Mouse (Mus musculus) lung, embryonic 16.5 days (tissue): ENCODE measurements at regions not wholly inside any gene's neighbourhood (a gene's known extent, or its start where the extent isn't known, plus 50 kb on each side); places are given as distances from the start of the nearest gene placed in this dataset.
A peak's percentile ranks its signal among the peaks of the same experiment; 100 is the strongest.

Experiments
- ATAC-seq: fragments of 200-750 bp; cut with Nextera tagmentation; 2 replicates; pipeline ENCODE4 v1.8.0; 2017; ENCODE audit warnings: low read depth, mild to moderate bottlenecking, moderate library complexity
- H3K27ac ChIP-seq: fragments of 300-500 bp; sonication (generic); 2 replicates; pipeline ENCODE4 v1.5.1; 2014; ENCODE audit warnings: mild to moderate bottlenecking, control low read depth, low read length
- H3K27me3 ChIP-seq: fragments of 300-500 bp; sonication (generic); 2 replicates; pipeline ENCODE4 v1.6.1; 2014; ENCODE audit warnings: low read depth, low read length, mixed read lengths; ENCODE audit not compliant: control insufficient read depth, insufficient read depth
- H3K36me3 ChIP-seq: fragments of 300-500 bp; sonication (generic); 2 replicates; pipeline ENCODE4 v1.6.1; 2014; ENCODE audit warnings: low read length; ENCODE audit not compliant: control insufficient read depth, insufficient read depth
- H3K4me1 ChIP-seq: fragments of 300-500 bp; sonication (generic); replicated peaks from 2 replicates; pipeline ENCODE4 v1.6.1; 2014; ENCODE audit warnings: low read length, mixed read lengths; ENCODE audit not compliant: control insufficient read depth, insufficient read depth
- H3K4me2 ChIP-seq: fragments of 300-500 bp; sonication (generic); 2 replicates; pipeline ENCODE4 v1.6.1; 2014; ENCODE audit warnings: low read depth, low read length, control low read depth
- H3K4me3 ChIP-seq: fragments of 300-500 bp; sonication (generic); 2 replicates; pipeline ENCODE4 v1.5.1; 2014; ENCODE audit warnings: mild to moderate bottlenecking, low read length, control low read depth
- H3K9ac ChIP-seq: fragments of 300-500 bp; sonication (generic); 2 replicates; pipeline ENCODE4 v1.6.1; 2014; ENCODE audit warnings: low read length, control low read depth
- H3K9me3 ChIP-seq: fragments of 300-500 bp; sonication (generic); 2 replicates; pipeline ENCODE4 v1.6.1; 2016; ENCODE audit warnings: low read length; ENCODE audit not compliant: control insufficient read depth
- WGBS: fragments of 180-500 bp; shearing (Covaris S2); extraction: QIAGEN DNeasy Blood & Tissue Kit; methylation state at CpG from one replicate; pipeline ENCODE4 v1.1.7; 2014; 5-methylcytosine and 5-hydroxymethylcytosine counted together

DNA sequence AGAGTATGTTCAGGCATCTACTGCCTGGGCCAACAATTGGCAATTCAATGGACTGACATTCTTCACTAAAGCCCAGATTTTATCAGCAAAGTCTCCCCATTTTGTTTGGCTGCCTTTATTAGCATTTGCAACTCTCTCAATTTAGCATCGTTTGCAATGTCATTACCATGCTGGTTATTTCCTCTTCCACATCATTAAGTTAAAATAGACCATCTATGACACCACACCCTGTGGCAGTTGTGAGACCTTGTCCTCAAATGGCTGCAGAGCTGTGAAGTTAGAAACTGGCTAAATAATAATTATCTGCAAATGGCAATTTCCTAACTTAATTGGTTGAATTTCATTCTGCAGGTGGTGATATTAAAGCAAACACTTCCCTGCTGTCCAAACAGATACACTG lies 381.8 kb downstream of the H2al1n start:
- 28% methylated on average over 1 of the region's 1 CpGs for WGBS
- Histone ChIP-seq H3K36me3 (no peaks in the 10 kb centered on the region), H3K27ac (no peak overlapping the region), H3K9me3 (no peaks in the 10 kb centered on the region), H3K4me3 (no peak overlapping the region), H3K9ac (no peak overlapping the region), H3K4me1 (no peaks in the 10 kb centered on the region), H3K27me3 (no peaks in the 10 kb centered on the region), H3K4me2 (no peak overlapping the region)
- ATAC-seq = peak; percentile 56; the same call in 1 of the 2 replicates

DNA sequence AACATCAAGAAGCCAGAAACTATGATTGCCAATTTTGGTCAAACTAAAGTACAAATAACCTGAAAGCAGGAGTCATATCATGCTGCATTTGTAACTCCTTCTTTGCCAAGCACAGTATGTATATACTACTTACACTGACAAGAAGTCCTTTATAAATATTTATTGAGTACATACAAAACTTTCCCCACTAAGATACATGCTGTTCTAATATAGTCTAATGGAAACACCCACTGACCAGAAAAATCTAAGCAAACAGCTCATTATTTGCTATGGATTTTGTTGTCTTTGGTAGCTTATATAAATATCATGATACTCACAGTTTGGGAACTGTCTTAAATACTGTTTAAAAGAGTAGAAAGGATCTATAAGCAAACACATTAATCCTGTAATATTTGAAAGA lies 385.9 kb downstream of the H2al1n start:
- no peaks in the 10 kb centered on the region for H3K9me3 ChIP-seq
- no peaks in the 10 kb centered on the region for H3K27me3 ChIP-seq
- H3K9ac ChIP-seq = no peak overlapping the region
- no peaks in the 10 kb centered on the region for H3K4me1 ChIP-seq
- H3K27ac ChIP-seq = no peak overlapping the region
- peak; percentile 64 for ATAC-seq
- H3K4me2 ChIP-seq = no peak overlapping the region
- no peaks in the 10 kb centered on the region for H3K36me3 ChIP-seq
- no peak overlapping the region for H3K4me3 ChIP-seq

GRCm38 (mm10) chrX:14601916-14602315 lies 391.0 kb downstream of the H2al1n start:
- Histone ChIP-seq H3K36me3 (no peaks in the 10 kb centered on the region), H3K4me3 (no peak overlapping the region), H3K4me1 (no peaks in the 10 kb centered on the region), H3K9me3 (no peaks in the 10 kb centered on the region), H3K27me3 (no peaks in the 10 kb centered on the region), H3K9ac (no peak overlapping the region), H3K4me2 (no peak overlapping the region), H3K27ac (no peak overlapping the region)
- WGBS = 81% methylated on average over 2 of the region's 2 CpGs
- ATAC-seq = no peak

DNA sequence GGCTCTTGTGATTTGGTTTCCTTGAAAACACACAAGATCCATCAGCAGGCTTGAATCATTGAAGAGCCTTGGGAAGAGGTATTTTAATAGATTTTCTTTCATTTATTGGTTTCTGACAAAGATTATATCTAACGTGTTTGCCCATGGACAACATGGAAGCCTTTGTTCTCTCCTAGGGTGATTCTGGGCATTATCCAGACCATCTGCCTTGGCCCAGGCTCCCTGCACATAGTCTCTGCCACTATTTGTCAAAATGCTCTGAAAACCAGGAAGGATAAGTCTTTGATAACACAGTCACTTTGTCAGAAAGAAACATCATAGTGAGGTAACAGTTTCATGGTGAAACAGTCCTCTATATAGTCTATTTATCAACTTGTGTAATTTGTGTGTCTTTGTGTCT lies 398.2 kb downstream of the H2al1n start:
- 68% methylated on average over 1 of the region's 1 CpGs for WGBS
- no peak overlapping the region for H3K27ac ChIP-seq
- H3K27me3 ChIP-seq = no peaks in the 10 kb centered on the region
- no peak for ATAC-seq
- H3K36me3 ChIP-seq = no peaks in the 10 kb centered on the region
- no peaks in the 10 kb centered on the region for H3K4me1 ChIP-seq
- no peak overlapping the region for H3K9ac ChIP-seq
- H3K9me3 ChIP-seq = no peaks in the 10 kb centered on the region
- no peak overlapping the region for H3K4me3 ChIP-seq
- no peak overlapping the region for H3K4me2 ChIP-seq

GRCm38 (mm10) chrX:14628267-14628901 lies 417.4 kb downstream of the H2al1n start:
- Histone ChIP-seq H3K36me3 (no peaks in the 10 kb centered on the region), H3K4me2 (peak overlapping the region; percentile 1; the same call in 1 of the 2 replicates), H3K4me1 (no peaks in the 10 kb centered on the region), H3K9ac (no peak overlapping the region), H3K9me3 (no peaks in the 10 kb centered on the region), H3K4me3 (no peak overlapping the region), H3K27me3 (no peaks in the 10 kb centered on the region), H3K27ac (peak overlapping the region; percentile 86)
- peak; percentile 94 for ATAC-seq
- WGBS = 25% methylated on average over 10 of the region's 10 CpGs

DNA sequence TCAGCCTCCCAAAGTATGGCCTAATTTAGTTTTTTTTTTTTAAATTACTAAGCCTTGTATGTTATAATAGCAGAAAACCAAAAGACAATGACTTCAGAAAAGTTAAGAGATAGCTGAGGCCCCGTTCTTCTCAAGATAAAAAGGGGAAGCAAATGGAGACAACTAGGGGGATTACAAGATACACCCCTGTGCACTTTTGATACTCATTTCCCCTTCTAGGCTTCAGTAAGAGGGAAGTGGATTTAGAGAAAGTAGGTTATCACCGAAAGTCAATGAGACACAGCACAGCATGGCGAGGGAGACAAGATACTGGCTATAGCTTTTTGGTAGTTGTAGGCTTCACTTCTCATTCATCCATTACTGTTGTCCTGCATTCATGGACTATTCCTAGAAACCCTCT lies 428.4 kb downstream of the H2al1n start:
- no peaks in the 10 kb centered on the region for H3K4me1 ChIP-seq
- H3K27me3 ChIP-seq = no peaks in the 10 kb centered on the region
- H3K9me3 ChIP-seq = no peaks in the 10 kb centered on the region; the same call in 1 of the 2 replicates
- ATAC-seq = no peak
- no peak overlapping the region for H3K27ac ChIP-seq
- WGBS = 90% methylated on average over 3 of the region's 3 CpGs
- no peak overlapping the region for H3K4me2 ChIP-seq
- H3K9ac ChIP-seq = no peak overlapping the region
- no peak overlapping the region for H3K4me3 ChIP-seq
- no peaks in the 10 kb centered on the region for H3K36me3 ChIP-seq

- no peak for ATAC-seq
- Histone ChIP-seq H3K27me3 (no peaks in the 10 kb centered on the region), H3K27ac (no peak overlapping the region), H3K9ac (no peak overlapping the region), H3K4me2 (no peak overlapping the region), H3K9me3 (no peaks in the 10 kb centered on the region), H3K4me1 (no peaks in the 10 kb centered on the region), H3K36me3 (no peaks in the 10 kb centered on the region), H3K4me3 (no peak overlapping the region)
- WGBS = 63% methylated on average over 3 of the region's 3 CpGs
Observed at GRCm38 (mm10) chrX:14664852-14665251, 453.9 kb downstream of the H2al1n start.

GRCm38 (mm10) chrX:14696375-14696774 lies 485.4 kb downstream of the H2al1n start:
- WGBS = 88% methylated on average over 2 of the region's 2 CpGs
- no peaks in the 10 kb centered on the region for H3K4me1 ChIP-seq
- ATAC-seq = no peak

GRCm38 (mm10) chrX:14738999-14739398 lies 528.1 kb downstream of the H2al1n start:
- no peak overlapping the region for H3K4me3 ChIP-seq
- no peaks in the 10 kb centered on the region for H3K27me3 ChIP-seq
- no peak for ATAC-seq

More at GRCm38 (mm10) chrX:14696375-14696774, 485.4 kb downstream of the H2al1n start:
- Histone ChIP-seq H3K9me3 (no peaks in the 10 kb centered on the region), H3K4me3 (no peak overlapping the region), H3K27me3 (no peaks in the 10 kb centered on the region), H3K4me2 (no peak overlapping the region), H3K27ac (no peak overlapping the region), H3K36me3 (no peaks in the 10 kb centered on the region), H3K9ac (no peak overlapping the region)

More at GRCm38 (mm10) chrX:14738999-14739398, 528.1 kb downstream of the H2al1n start:
- Histone ChIP-seq H3K4me1 (no peaks in the 10 kb centered on the region), H3K36me3 (no peaks in the 10 kb centered on the region), H3K27ac (no peak overlapping the region), H3K4me2 (no peak overlapping the region), H3K9ac (no peak overlapping the region), H3K9me3 (no peaks in the 10 kb centered on the region)
